Mouse (Mus musculus) heart, adult 2 months (tissue): ENCODE results near the gene Tmem255b. TPM values are rescaled to one million over a fixed set of nuclear protein-coding genes. Genes with fewer than 3 reads are reported as not detected.

Experiments
- DNase-seq, 2 experiments: peaks; one replicate each; pipeline ENCODE4 v3.0.0; 2021
- H3K27ac ChIP-seq: fragments of 200-600 bp; 2 replicates; pipeline ENCODE4 v1.8.1; 2022
- H3K27me3 ChIP-seq: fragments of 200-500 bp; 2 replicates; pipeline ENCODE4 v1.6.1; 2012; ENCODE audit warnings: mild to moderate bottlenecking, low read length, inconsistent platforms, mixed read lengths; ENCODE audit not compliant: control insufficient read depth, insufficient read depth
- H3K36me3 ChIP-seq: fragments of 200-500 bp; 2 replicates; pipeline ENCODE4 v1.6.1; 2012; ENCODE audit warnings: low read length, inconsistent platforms; ENCODE audit not compliant: control insufficient read depth, insufficient read depth
- H3K4me1 ChIP-seq: fragments of 200-500 bp; 2 replicates; pipeline ENCODE4 v1.6.1; 2011; ENCODE audit warnings: low read length; ENCODE audit not compliant: control insufficient read depth, insufficient read depth
- H3K4me3 ChIP-seq: fragments of 200-600 bp; 2 replicates; pipeline ENCODE4 v1.8.1; 2022
- H3K79me2 ChIP-seq: fragments of 200-500 bp; replicated peaks from 2 replicates; pipeline ENCODE4 v1.6.1; 2012; ENCODE audit warnings: mild to moderate bottlenecking, inconsistent platforms, low read length, moderate library complexity, mixed read lengths; ENCODE audit not compliant: control insufficient read depth, insufficient read depth
- H3K9ac ChIP-seq: fragments of 200-500 bp; 2 replicates; pipeline ENCODE4 v1.6.1; 2012; ENCODE audit warnings: low read depth, mild to moderate bottlenecking, control low read depth, inconsistent platforms, low read length, mixed read lengths
- CTCF ChIP-seq: fragments of 200-600 bp; IDR thresholded peaks from 2 replicates; pipeline ENCODE4 v1.8.1; 2022; ENCODE audit warnings: antibody characterized with exemption, mild to moderate bottlenecking, moderate library complexity
- EP300 ChIP-seq: fragments of 200-500 bp; IDR thresholded peaks from 2 replicates; pipeline ENCODE4 v1.6.1; 2011; ENCODE audit warnings: low read depth, low read length, control low read depth; ENCODE audit not compliant: insufficient read depth
- POLR2A ChIP-seq: fragments of 200-500 bp; IDR thresholded peaks from 2 replicates; pipeline ENCODE4 v1.6.1; 2011; ENCODE audit warnings: mild to moderate bottlenecking, low read depth, low read length, control low read depth; ENCODE audit not compliant: insufficient read depth
- WGBS: fragments of 180-500 bp; shearing (Covaris S2); methylation state at CpG from one replicate; pipeline ENCODE4 v1.1.7; 2018; 5-methylcytosine and 5-hydroxymethylcytosine counted together
- intact Hi-C: fragments of 180-260 bp; cut with DNase I; formaldehyde crosslinking; loops from one replicate; pipeline ENCODE4 v1.15.1; 2025
- polyA plus RNA-seq: library from polyadenylated mRNA; depleted of rRNA; stranded (reverse); fragments of >200 nt; gene quantifications from 2 replicates; pipeline ENCODE4 v1.2.3, GENCODE M21; 2012
- total RNA-seq, 2 experiments: library from RNA; stranded (reverse); gene quantifications; 2 replicates each; pipeline ENCODE4 v1.2.3; 2021

Tmem255b gene
- total and polyA plus RNA-seq, 3 experiments: 4.8 to 10.2 (median 8.0) TPM

- H3K4me3 ChIP-seq: peak overlapping the region; percentile 44
- peaks cover 24% of the 10 kb centered on the region for H3K4me1 ChIP-seq
- H3K79me2 ChIP-seq: no peaks in the 10 kb centered on the region
- no peaks in the 10 kb centered on the region for H3K36me3 ChIP-seq
- intact Hi-C loops: no loop called here
- DNase-seq: peak in 1 of 2 experiments; percentile 38
- peak overlapping the region; percentile 64 for H3K9ac ChIP-seq
- TF ChIP-seq CTCF: no peak
- TF ChIP-seq POLR2A: peak; percentile 68; the same call in 1 of the 2 replicates
- TF ChIP-seq EP300: 0 out of 2 replicates have a peak, but pooled peaks have one; percentile 15
- no peaks in the 10 kb centered on the region for H3K27me3 ChIP-seq
- H3K27ac ChIP-seq: peak overlapping the region; percentile 96
Observed at GRCm38 (mm10) chr8:13430866-13431265, 4.1 kb upstream of the Tmem255b start.

GRCm38 (mm10) chr8:13433130-13433529 is 1.9 kb upstream of the Tmem255b start:
- WGBS: 34% methylated on average over 5 of the region's 5 CpGs
- TF ChIP-seq CTCF (no peak), POLR2A (no peak), EP300 (no peak)
- H3K9ac ChIP-seq: no peak overlapping the region
- peaks cover 17% of the 10 kb centered on the region for H3K4me1 ChIP-seq
- intact Hi-C loops: no loop called here
- H3K36me3 ChIP-seq: no peaks in the 10 kb centered on the region
- H3K27me3 ChIP-seq: no peaks in the 10 kb centered on the region
- DNase-seq: no peak
- no peak overlapping the region for H3K4me3 ChIP-seq
- peak overlapping the region; percentile 62 for H3K27ac ChIP-seq
- no peaks in the 10 kb centered on the region for H3K79me2 ChIP-seq

GRCm38 (mm10) chr8:13436052-13436451 is 1.1 kb downstream of the Tmem255b start:
- 11% methylated on average over 8 of the region's 8 CpGs for WGBS
- peak overlapping the region; percentile 64 for H3K9ac ChIP-seq
- H3K79me2 ChIP-seq: no peaks in the 10 kb centered on the region
- peak overlapping the region; percentile 94 for H3K27ac ChIP-seq
- peak overlapping the region; percentile 52 for H3K4me3 ChIP-seq
- peaks cover 12% of the 10 kb centered on the region for H3K4me1 ChIP-seq
- no peaks in the 10 kb centered on the region for H3K36me3 ChIP-seq
- H3K27me3 ChIP-seq: no peaks in the 10 kb centered on the region
- intact Hi-C loops: no loop called here
- TF ChIP-seq POLR2A: peak; percentile 28
- TF ChIP-seq CTCF: no peak
- no peak; the same call in 1 of the 2 replicates for TF ChIP-seq EP300
- peak in 1 of 2 experiments; percentile 33 for DNase-seq

GRCm38 (mm10) chr8:13437531-13437930 is 2.5 kb downstream of the Tmem255b start:
- Histone ChIP-seq H3K36me3 (no peaks in the 10 kb centered on the region), H3K27me3 (no peaks in the 10 kb centered on the region), H3K4me3 (no peak overlapping the region), H3K27ac (no peak overlapping the region), H3K4me1 (peaks cover 8% of the 10 kb centered on the region), H3K79me2 (no peaks in the 10 kb centered on the region), H3K9ac (no peak overlapping the region)
- 72% methylated on average over 2 of the region's 2 CpGs for WGBS
- no peak for DNase-seq
- intact Hi-C loops: no loop called here
- TF ChIP-seq EP300 (no peak), POLR2A (no peak), CTCF (no peak)

- H3K4me3 ChIP-seq: no peak overlapping the region
- WGBS: 90% methylated on average over 2 of the region's 2 CpGs
- H3K27ac ChIP-seq: no peak overlapping the region
- intact Hi-C loops: no loop called here
- TF ChIP-seq POLR2A (no peak), EP300 (no peak), CTCF (no peak)
- H3K9ac ChIP-seq: no peak overlapping the region
- no peak for DNase-seq
- H3K36me3 ChIP-seq: no peaks in the 10 kb centered on the region
- H3K4me1 ChIP-seq: no peaks in the 10 kb centered on the region; the same call in 1 of the 2 replicates
- H3K27me3 ChIP-seq: no peaks in the 10 kb centered on the region
- no peaks in the 10 kb centered on the region for H3K79me2 ChIP-seq
Observed at GRCm38 (mm10) chr8:13442152-13442551, 7.2 kb downstream of the Tmem255b start.

- WGBS: 83% methylated on average over 6 of the region's 6 CpGs
- no peak overlapping the region for H3K9ac ChIP-seq
- H3K27ac ChIP-seq: no peak overlapping the region
- DNase-seq: no peak
- no peak overlapping the region for H3K4me3 ChIP-seq
- no peaks in the 10 kb centered on the region for H3K36me3 ChIP-seq
- no peaks in the 10 kb centered on the region for H3K27me3 ChIP-seq
- no peaks in the 10 kb centered on the region for H3K79me2 ChIP-seq
- TF ChIP-seq EP300 (no peak), POLR2A (no peak), CTCF (no peak)
- no peaks in the 10 kb centered on the region for H3K4me1 ChIP-seq
- intact Hi-C loops: no loop called here
Observed at GRCm38 (mm10) chr8:13446456-13446855, 11.5 kb downstream of the Tmem255b start.
